In genomic region chr7:109654871-109655270, GRCm38 (mm10) we compare ENCODE assay signal across 24 mouse cellular contexts. TPM values are rescaled to one million over a fixed set of nuclear protein-coding genes. Genes with fewer than 3 reads are reported as not detected.
DNase-seq lines count a peak whose midpoint lies in the region; ATAC-seq and TF ChIP-seq lines count a peak whose summit lies in the region.
"Had no signal": no experiment of that assay in that cellular context is flagged by ENCODE, and none has a peak within 500 bp of the region (broad histone marks: within the 10 kb centered on the region; RNA-seq: fewer than 3 reads in every experiment).

No protein-coding gene starts in this region.

- 52% methylated on average over 5 of the region's 5 CpGs for WGBS in heart, embryonic 12.5 days
- 82% methylated on average over 5 of the region's 5 CpGs for WGBS in midbrain, embryonic 11.5 days
- WGBS in midbrain, postnatal 0 days: 85% methylated on average over 5 of the region's 5 CpGs

- no peaks in the 10 kb centered on the region for H3K9me3 ChIP-seq in heart, embryonic 12.5 days (replicated peaks)
- no peaks in the 10 kb centered on the region for H3K9me3 ChIP-seq in midbrain, embryonic 11.5 days (ENCODE audit: control insufficient read depth, low read length)
- H3K9me3 ChIP-seq in midbrain, postnatal 0 days (ENCODE audit: low read length): no peaks in the 10 kb centered on the region
- H3K9me3 ChIP-seq: embryonic facial prominence, embryonic 12.5 days; lung, embryonic 15.5 days had no signal

- 0 out of 2 replicates have a peak, but pooled peaks cover 4% of the 10 kb centered on the region for H3K36me3 ChIP-seq in heart, embryonic 12.5 days
- H3K36me3 ChIP-seq in midbrain, embryonic 11.5 days (ENCODE audit: control insufficient read depth, insufficient read depth, low read length): no peaks in the 10 kb centered on the region
- no peaks in the 10 kb centered on the region for H3K36me3 ChIP-seq in midbrain, postnatal 0 days (ENCODE audit: insufficient read depth, low read length)
- H3K36me3 ChIP-seq: embryonic facial prominence, embryonic 12.5 days; lung, embryonic 15.5 days had no signal

- no peak overlapping the region for H3K4me2 ChIP-seq in heart, embryonic 12.5 days
- H3K4me2 ChIP-seq in midbrain, embryonic 11.5 days: no peak overlapping the region
- no peak overlapping the region for H3K4me2 ChIP-seq in midbrain, postnatal 0 days (ENCODE audit: low read depth, low read length, poor library complexity, severe bottlenecking)
- H3K4me2 ChIP-seq: embryonic facial prominence, embryonic 12.5 days; hindbrain, embryonic 14.5 days; lung, embryonic 15.5 days had no signal

- no peak overlapping the region for H3K27ac ChIP-seq in heart, embryonic 12.5 days (ENCODE audit: poor library complexity, severe bottlenecking)
- no peak overlapping the region for H3K27ac ChIP-seq in midbrain, embryonic 11.5 days (ENCODE audit: low read depth, low read length)
- no peak overlapping the region for H3K27ac ChIP-seq in midbrain, postnatal 0 days (ENCODE audit: low read depth, low read length)
- H3K27ac ChIP-seq: embryonic facial prominence, embryonic 12.5 days; hindbrain, embryonic 14.5 days; lung, embryonic 15.5 days had no signal

- no peak for TF ChIP-seq CTCF in midbrain, postnatal 0 days (IDR thresholded peaks at IDR 0.05)

- H3K4me3 ChIP-seq in heart, embryonic 12.5 days: no peak overlapping the region
- H3K4me3 ChIP-seq in midbrain, embryonic 11.5 days (ENCODE audit: low read depth, low read length): no peak overlapping the region
- H3K4me3 ChIP-seq in midbrain, postnatal 0 days (ENCODE audit: low read depth, low read length): no peak overlapping the region
- H3K4me3 ChIP-seq: embryonic facial prominence, embryonic 12.5 days; lung, embryonic 15.5 days had no signal

- DNase-seq in heart, postnatal 36 days: no peak
- DNase-seq in midbrain, embryonic 11.5 days (ENCODE audit: low spot score, missing footprints): peak; percentile 28
- no peak for DNase-seq in midbrain, postnatal 0 days (ENCODE audit: low spot score)
- peak; percentile 77 for DNase-seq in R1 (ENCODE audit: low read depth, low spot score)
- no peak for DNase-seq in layer of hippocampus, adult 9-11 months
- no peak for DNase-seq in left cerebral cortex, postnatal 14 days (ENCODE audit: low spot score in 2 of 2)
- DNase-seq: adrenal gland, postnatal 14 days; cerebellum, adult 11 months; cerebellum, adult 9-10 months; embryo, embryonic 11 days; gastrocnemius, postnatal 25 days; heart, adult 18-20 months; kidney, adult 9 months; kidney, postnatal 10 days; midbrain, embryonic 14.5 days; spleen, adult 18-20 months; thymus, adult 2 months had no signal

- intact Hi-C loops in heart, postnatal 36 days (cut with DNase I): no loop called here
- intact Hi-C loops in left cerebral cortex, postnatal 14 days (cut with DNase I): no loop called here

- peak; percentile 75 for ATAC-seq in heart, embryonic 12.5 days (ENCODE audit: insufficient number of reproducible peaks, low FRiP score)
- ATAC-seq in midbrain, embryonic 11.5 days (ENCODE audit: low FRiP score): no peak
- ATAC-seq in midbrain, postnatal 0 days (ENCODE audit: low FRiP score): no peak
- ATAC-seq: forebrain, embryonic 14.5 days; intestine, postnatal 0 days had no signal

- H3K27me3 ChIP-seq in heart, embryonic 12.5 days (replicated peaks): no peaks in the 10 kb centered on the region
- no peaks in the 10 kb centered on the region for H3K27me3 ChIP-seq in midbrain, embryonic 11.5 days (ENCODE audit: control insufficient read depth, insufficient read depth, low read length)
- no peaks in the 10 kb centered on the region for H3K27me3 ChIP-seq in midbrain, postnatal 0 days (ENCODE audit: insufficient read depth, low read length)
- H3K27me3 ChIP-seq: embryonic facial prominence, embryonic 12.5 days; lung, embryonic 15.5 days had no signal

- H3K9ac ChIP-seq in heart, embryonic 12.5 days: no peak overlapping the region
- no peak overlapping the region for H3K9ac ChIP-seq in midbrain, embryonic 11.5 days (ENCODE audit: low read length)
- no peak overlapping the region for H3K9ac ChIP-seq in midbrain, postnatal 0 days (replicated peaks; ENCODE audit: low read length, poor library complexity, severe bottlenecking)
- H3K9ac ChIP-seq: embryonic facial prominence, embryonic 12.5 days; hindbrain, embryonic 14.5 days; lung, embryonic 15.5 days had no signal

- peaks cover 12% of the 10 kb centered on the region for H3K4me1 ChIP-seq in heart, embryonic 12.5 days (replicated peaks)
- H3K4me1 ChIP-seq in midbrain, embryonic 11.5 days (ENCODE audit: control insufficient read depth, insufficient read depth, low read length): no peaks in the 10 kb centered on the region
- H3K4me1 ChIP-seq in midbrain, postnatal 0 days (ENCODE audit: insufficient read depth, low read length): no peaks in the 10 kb centered on the region
- H3K4me1 ChIP-seq: embryonic facial prominence, embryonic 12.5 days had no signal

RNA-seq across cellular contexts. Expression of gene St5, which starts 48.5 kb away (rescaled TPM):
- 40.5 and 41.0 TPM in 2 replicates for polyA plus RNA-seq in heart, embryonic 12.5 days (2016; fragmentation: Nextera tagmentation; extraction: Ambion mirVana)
- 10 to 100 TPM; 23.4 to 31.9 TPM for total RNA-seq in heart, postnatal 36 days (2021)
- polyA plus RNA-seq in midbrain, embryonic 11.5 days (2014; fragmentation: Nextera tagmentation; extraction: Ambion mirVana): 37.9 and 41.6 TPM in 2 replicates
- total RNA-seq in midbrain, postnatal 0 days (2014; rRNA removed): 25.8 and 48.3 TPM in 2 replicates
- 14.4 and 16.0 TPM in 2 replicates for polyA plus RNA-seq in midbrain, postnatal 0 days (2015; fragmentation: Nextera tagmentation; extraction: Ambion mirVana)
- total RNA-seq in left cerebral cortex, postnatal 14 days (2021): 10 to 100 TPM; 14.1 to 16.8 TPM
- total RNA-seq: neutrophil, adult 5-6 weeks had no signal

RNA-seq across cellular contexts. Expression of gene Akip1, which starts 48.6 kb away (rescaled TPM):
- polyA plus RNA-seq in heart, embryonic 12.5 days (2016; fragmentation: Nextera tagmentation; extraction: Ambion mirVana): 26.0 and 28.1 TPM in 2 replicates
- 10 to 100 TPM; 11.4 to 16.0 TPM for total RNA-seq in heart, postnatal 36 days (2021)
- 19.4 and 20.7 TPM in 2 replicates for polyA plus RNA-seq in midbrain, embryonic 11.5 days (2014; fragmentation: Nextera tagmentation; extraction: Ambion mirVana)
- 7.3 and 8.2 TPM in 2 replicates for total RNA-seq in midbrain, postnatal 0 days (2014; rRNA removed)
- 12.1 and 13.7 TPM in 2 replicates for polyA plus RNA-seq in midbrain, postnatal 0 days (2015; fragmentation: Nextera tagmentation; extraction: Ambion mirVana)
- total RNA-seq in left cerebral cortex, postnatal 14 days (2021): 1 to 10 TPM; 3.9 to 4.5 TPM

Comparison
In these comparisons a context has a peak if more than half of its experiments do, and no peak if none do; other contexts are left out.
1. DNase-seq: peak in midbrain, embryonic 11.5 days (single experiment) and R1 (single experiment); none in heart, postnatal 36 days (0 of 2), midbrain, postnatal 0 days (single experiment), layer of hippocampus, adult 9-11 months (single experiment) and left cerebral cortex, postnatal 14 days (0 of 2).